9 mouse cellular contexts compared by ENCODE assay signal in genomic region chr9:62286967-62287632, GRCm38 (mm10). TPM values are rescaled to one million over a fixed set of nuclear protein-coding genes. Genes with fewer than 3 reads are reported as not detected.
DNase-seq lines count a peak whose midpoint lies in the region; ATAC-seq and TF ChIP-seq lines count a peak whose summit lies in the region.
"Had no signal": no experiment of that assay in that cellular context is flagged by ENCODE, and none has a peak within 500 bp of the region (broad histone marks: within the 10 kb centered on the region; RNA-seq: fewer than 3 reads in every experiment).

No protein-coding gene starts in this region.

- no peaks in the 10 kb centered on the region for H3K27me3 ChIP-seq in ES-Bruce4 (ENCODE audit: control insufficient read depth, insufficient read depth, low read length, poor library complexity, severe bottlenecking)
- H3K27me3 ChIP-seq in splenic B cell, adult 2 months (ENCODE audit: control insufficient read depth, insufficient read depth, low read length, poor library complexity, severe bottlenecking): no peaks in the 10 kb centered on the region

- TF ChIP-seq EP300 in ES-Bruce4 (IDR thresholded peaks at IDR 0.05; ENCODE audit: insufficient read depth, low read depth, low read length): no peak

- ATAC-seq in megakaryocyte progenitor cell, adult 5-6 weeks (replicated peaks; ENCODE audit: poor library complexity): peak; percentile 83

- H3K9me3 ChIP-seq in ES-Bruce4 (replicated peaks; ENCODE audit: control insufficient read depth, insufficient read depth, low read length, poor library complexity, severe bottlenecking): no peaks in the 10 kb centered on the region

- H3K36me3 ChIP-seq in ES-Bruce4 (ENCODE audit: control insufficient read depth, insufficient read depth, low read length, poor library complexity, severe bottlenecking): no peaks in the 10 kb centered on the region
- no peaks in the 10 kb centered on the region for H3K36me3 ChIP-seq in splenic B cell, adult 2 months (ENCODE audit: control insufficient read depth, insufficient read depth, low read length, poor library complexity, severe bottlenecking)

- peak; percentile 74 for DNase-seq in gastrocnemius, adult 18-20 months (ENCODE audit: low spot score)
- no peak for DNase-seq in gastrocnemius, adult 8-10 months (ENCODE audit: low spot score in 2 of 2)
- DNase-seq in c-Kit-positive CD71-positive TER-119-negative erythroid progenitor cells, embryonic 14.5 days (ENCODE audit: low read depth): peak; percentile 58
- peak; percentile 55 to 64 for DNase-seq in frontal cortex, postnatal 25 days (ENCODE audit: low spot score in 2 of 2)
- DNase-seq in layer of hippocampus, adult 9-10 months (ENCODE audit: low spot score): peak; percentile 52
- DNase-seq in splenic B cell, adult 2 months (ENCODE audit: low read depth, low spot score): peak; percentile 81

- TF ChIP-seq POLR2A in ES-Bruce4 (IDR thresholded peaks at IDR 0.05; ENCODE audit: insufficient read depth, low read length): no peak

- no peak overlapping the region for H3K27ac ChIP-seq in ES-Bruce4 (ENCODE audit: insufficient read depth, low read length)
- H3K27ac ChIP-seq: macrophage had no signal

- no peaks in the 10 kb centered on the region for H3K4me1 ChIP-seq in ES-Bruce4 (ENCODE audit: control insufficient read depth, insufficient read depth, low read length)

- no peak overlapping the region for H3K4me3 ChIP-seq in ES-Bruce4 (ENCODE audit: low read depth, low read length)

- no peak overlapping the region for H3K9ac ChIP-seq in ES-Bruce4 (ENCODE audit: low read depth, poor library complexity, severe bottlenecking)

- TF ChIP-seq CTCF in ES-Bruce4 (IDR thresholded peaks at IDR 0.05; ENCODE audit: low read depth, low read length): peak; percentile 60

RNA-seq across cellular contexts. Expression of gene Spesp1, which starts 5.1 kb away (rescaled TPM):
- total RNA-seq in gastrocnemius, adult 18-20 months (2021): not detected
- total RNA-seq in gastrocnemius, adult 8-10 months (2022): not detected
- not detected in 2 replicates for polyA plus RNA-seq in ES-Bruce4 (2011; ENCODE audit: insufficient read depth, insufficient read length, low read depth, missing spikeins)
- total RNA-seq in megakaryocyte progenitor cell, adult 5-6 weeks (2015): not detected in 2 replicates
- not detected in 2 replicates for total RNA-seq in megakaryocyte progenitor cell, adult 5-6 weeks (2017)
- polyA plus RNA-seq: macrophage had no signal

RNA-seq across cellular contexts. Expression of gene Anp32a, which starts 54.0 kb away (rescaled TPM):
- 10 to 100 TPM; 66.9 to 86.5 TPM for total RNA-seq in gastrocnemius, adult 18-20 months (2021)
- total RNA-seq in gastrocnemius, adult 8-10 months (2022): 10 to 100 TPM; 56.9 to 73.2 (median 69.1) TPM
- 779 and 784 TPM in 2 replicates for polyA plus RNA-seq in ES-Bruce4 (2011; ENCODE audit: insufficient read depth, insufficient read length, low read depth, missing spikeins)
- total RNA-seq in megakaryocyte progenitor cell, adult 5-6 weeks (2015): 308 and 417 TPM in 2 replicates
- total RNA-seq in megakaryocyte progenitor cell, adult 5-6 weeks (2017): 646 and 851 TPM in 2 replicates

Comparison
In these comparisons a context has a peak if more than half of its experiments do, and no peak if none do; other contexts are left out.
1. DNase-seq: peak in gastrocnemius, adult 18-20 months (single experiment), c-Kit-positive CD71-positive TER-119-negative erythroid progenitor cells, embryonic 14.5 days (single experiment), frontal cortex, postnatal 25 days (2 of 2), layer of hippocampus, adult 9-10 months (single experiment) and splenic B cell, adult 2 months (single experiment); none in gastrocnemius, adult 8-10 months (0 of 2).